Mouse (Mus musculus) kidney, adult 8-10 months (tissue): ENCODE measurements around the gene Smyd3.
A peak's percentile ranks its signal among the peaks of the same experiment; 100 is the strongest.

Experiments used
- DNase-seq, 2 experiments: peaks; one replicate each; pipeline ENCODE4 v3.0.0; 2022

The Smyd3 gene

DNA sequence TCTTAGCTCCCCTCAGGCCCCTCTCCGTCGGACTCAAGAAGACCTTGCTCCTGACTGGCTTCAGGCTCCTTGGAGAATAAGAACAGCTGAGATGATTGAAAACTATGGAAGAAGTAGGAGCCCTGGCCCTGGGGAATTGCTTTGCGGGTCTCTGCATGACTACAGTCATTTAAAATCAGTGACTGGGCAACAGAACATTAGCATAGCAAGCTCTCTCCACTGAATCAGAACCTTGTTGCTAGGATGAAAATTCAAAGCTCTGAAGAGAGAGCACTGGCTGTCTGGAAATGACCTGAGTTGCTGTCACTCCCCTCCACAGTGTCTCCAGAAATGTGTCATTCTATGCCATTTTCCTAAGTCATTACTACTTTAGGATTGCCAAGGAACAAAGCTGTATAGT is 357.1 kb downstream of the Smyd3 start:
- DNase-seq: no peak

DNA sequence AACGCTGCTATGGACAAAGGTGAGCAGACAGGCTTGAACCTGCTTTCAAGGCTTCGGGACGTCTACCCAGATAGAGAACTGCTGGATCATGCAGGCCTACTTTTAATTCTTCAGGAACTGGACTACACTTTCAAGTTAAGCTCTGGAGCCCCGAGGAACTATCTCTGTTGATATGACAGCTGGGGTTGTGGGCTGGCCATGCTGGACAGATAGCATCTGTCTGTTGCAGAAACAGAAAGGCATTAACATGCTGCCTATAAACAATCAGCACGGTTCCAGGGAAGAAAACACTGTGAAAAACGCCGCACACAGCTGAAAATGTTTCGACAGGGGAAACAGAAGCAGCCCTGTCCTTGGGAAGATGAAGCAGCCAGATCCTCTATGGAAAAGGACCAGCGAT is 365.5 kb downstream of the Smyd3 start:
- DNase-seq: no peak

DNA sequence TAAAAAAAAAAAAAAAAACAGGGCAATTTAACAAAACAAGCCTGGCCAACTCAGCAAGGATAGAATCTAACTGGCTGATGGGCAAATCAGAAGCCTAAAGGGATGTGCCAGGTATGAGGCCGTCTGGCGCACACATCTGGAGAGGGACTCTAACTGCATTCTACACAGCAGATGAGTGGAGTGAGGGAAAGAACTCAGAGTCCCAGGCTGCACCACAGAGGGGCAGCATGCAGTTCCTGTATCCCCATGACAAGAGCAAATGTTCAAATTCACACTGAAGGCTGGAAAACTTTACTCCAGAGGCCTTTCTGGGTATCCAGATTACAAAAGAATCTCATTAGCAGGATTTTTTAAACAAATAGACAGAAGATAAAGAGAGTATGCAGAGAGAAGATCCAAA is 366.6 kb downstream of the Smyd3 start:
- no peak for DNase-seq

DNA sequence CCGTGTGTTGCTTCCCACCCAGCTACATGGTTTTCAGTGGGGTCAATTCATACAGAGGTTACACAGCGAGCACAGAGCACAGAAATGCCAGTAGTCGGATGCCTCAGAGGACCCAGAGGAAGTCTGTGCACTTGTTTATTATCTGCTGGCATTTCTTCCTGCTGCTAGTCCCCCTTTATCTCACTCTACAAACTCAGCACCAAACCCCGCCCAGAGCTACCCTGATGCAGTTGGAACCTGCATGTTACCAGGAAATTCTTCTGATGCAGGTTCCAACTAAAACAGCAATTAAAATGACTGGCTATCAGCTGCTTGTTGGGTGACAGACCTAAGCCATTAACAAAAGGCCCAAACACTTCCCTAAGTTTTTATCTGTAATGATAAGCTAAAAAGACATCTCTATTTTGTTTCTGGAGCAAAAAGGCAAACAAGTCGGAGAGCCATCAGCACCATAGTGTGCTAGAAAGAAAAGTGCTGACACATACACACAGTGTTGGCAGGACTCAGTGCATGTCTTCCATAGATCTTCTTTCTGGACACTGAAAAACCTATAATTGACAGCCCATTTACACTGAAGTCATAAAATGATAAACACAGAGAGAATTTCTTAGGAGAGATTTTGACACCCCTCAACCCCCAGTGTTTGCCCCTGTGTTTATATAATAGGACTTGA is 368.2 kb downstream of the Smyd3 start:
- DNase-seq: no peak

DNA sequence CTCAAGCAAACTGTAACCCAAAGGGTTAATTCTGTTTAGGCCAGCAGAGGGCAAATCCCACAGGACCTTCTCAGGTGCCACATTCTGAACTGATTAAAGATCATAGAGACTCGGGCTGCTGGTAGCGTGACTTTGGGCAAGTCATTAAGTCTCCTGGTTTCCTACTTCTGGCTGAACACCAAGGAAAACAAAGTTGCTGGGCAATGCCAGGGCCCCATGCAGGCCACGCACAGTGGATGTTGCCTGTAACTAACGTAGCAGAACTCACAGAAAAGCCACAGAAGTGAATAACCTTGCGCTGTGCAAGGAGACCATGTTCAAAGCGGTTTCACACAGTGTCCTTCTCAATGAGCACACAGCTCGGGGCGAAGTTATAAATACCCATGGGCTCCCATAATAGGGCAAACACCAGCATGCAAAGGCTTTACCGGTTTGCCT is 371.1 kb downstream of the Smyd3 start:
- peak; percentile 53 to 82 for DNase-seq

DNA sequence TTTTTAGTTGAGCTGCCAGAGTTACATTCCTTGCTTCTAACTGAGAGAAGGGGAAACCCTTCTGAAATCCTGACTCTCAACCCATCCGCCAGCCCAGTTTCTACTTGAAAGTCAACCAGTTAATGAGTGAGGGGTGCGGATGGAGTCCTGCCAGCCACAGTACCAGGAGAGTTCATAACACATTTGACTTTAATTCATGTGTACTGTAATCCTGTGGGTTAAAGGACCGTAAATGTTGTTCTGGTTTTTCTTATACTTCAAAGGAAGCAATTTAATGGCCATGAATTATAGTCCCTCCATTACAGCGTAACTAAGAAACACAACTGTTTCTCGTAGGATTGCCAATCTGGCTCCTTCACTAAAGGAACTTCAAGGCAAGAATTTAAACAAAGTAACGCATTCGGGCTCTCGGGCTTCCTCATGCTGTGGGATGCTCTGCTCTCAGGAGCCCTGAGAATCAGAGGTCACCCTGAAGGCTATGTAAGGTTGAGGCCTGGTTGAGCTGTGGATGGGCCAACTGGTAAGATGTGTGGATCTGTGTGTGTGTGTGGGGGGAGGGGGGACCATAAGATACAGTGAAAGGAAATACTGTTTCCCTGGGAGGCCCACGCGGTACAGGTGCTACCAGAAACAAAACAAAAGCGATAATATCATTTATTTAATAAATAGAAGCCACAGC is 374.5 kb downstream of the Smyd3 start:
- DNase-seq: no peak

DNA sequence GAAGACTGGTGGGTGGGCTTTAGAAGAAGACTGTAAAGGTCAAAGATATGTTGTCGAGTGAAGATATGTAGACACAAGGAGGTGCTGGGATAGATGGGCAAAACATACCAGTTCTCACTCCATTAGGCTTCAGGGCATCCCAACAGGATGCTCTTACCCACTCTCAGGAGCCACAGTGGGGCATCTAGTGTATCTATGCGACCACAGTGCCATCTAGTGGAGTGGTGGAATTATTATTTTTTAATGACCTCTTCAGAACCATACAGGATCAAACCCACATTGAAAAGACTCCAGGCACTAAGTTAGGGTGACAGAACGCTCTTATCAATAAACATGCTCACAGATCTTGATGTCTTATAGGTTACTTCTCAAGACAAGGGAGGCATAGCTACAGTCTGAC is 375.7 kb downstream of the Smyd3 start:
- DNase-seq: peak; percentile 39 to 44

DNA sequence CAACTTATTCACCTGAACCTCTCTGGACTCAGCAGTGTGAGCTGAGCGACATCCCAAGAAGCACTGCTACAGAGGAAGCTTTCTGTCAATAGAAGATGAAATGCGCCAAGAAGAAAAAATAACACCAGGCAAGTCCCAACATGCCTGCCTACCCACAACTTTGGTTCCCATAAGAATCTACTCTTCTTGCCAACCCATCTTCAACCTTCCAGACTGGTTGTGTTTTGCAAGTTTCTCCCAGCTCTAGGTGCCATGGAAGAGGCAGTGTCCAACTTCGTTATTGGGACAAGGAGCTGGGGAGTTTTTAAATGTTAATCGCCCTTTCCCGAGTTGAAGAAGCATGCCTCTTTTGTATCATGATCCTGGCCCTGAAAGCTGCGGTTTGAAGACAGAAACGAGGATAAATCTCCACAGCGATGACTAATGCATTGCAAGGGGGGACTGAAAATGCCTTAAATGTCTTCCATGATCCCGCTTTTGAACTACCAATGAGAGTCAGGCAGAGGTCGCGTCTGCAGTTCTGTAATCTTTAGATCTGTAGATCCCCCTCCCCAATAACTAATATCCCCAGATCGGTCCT is 376.7 kb downstream of the Smyd3 start:
- DNase-seq: no peak

DNA sequence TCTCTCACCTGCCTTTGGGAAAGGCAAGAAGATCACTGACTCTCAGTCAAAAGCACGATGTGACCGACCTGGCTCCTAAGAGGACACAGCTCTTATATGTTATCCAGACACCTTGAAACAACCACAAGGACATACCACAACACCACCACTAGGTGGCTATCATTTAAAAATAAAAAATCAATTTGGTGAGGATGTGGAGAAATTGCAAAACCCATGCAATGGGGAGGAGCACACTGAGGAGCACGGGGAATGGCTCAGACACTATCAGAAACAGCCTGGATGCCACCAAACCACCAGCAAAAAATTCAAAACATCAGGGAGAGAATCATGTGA is 380.7 kb downstream of the Smyd3 start:
- no peak for DNase-seq

DNA sequence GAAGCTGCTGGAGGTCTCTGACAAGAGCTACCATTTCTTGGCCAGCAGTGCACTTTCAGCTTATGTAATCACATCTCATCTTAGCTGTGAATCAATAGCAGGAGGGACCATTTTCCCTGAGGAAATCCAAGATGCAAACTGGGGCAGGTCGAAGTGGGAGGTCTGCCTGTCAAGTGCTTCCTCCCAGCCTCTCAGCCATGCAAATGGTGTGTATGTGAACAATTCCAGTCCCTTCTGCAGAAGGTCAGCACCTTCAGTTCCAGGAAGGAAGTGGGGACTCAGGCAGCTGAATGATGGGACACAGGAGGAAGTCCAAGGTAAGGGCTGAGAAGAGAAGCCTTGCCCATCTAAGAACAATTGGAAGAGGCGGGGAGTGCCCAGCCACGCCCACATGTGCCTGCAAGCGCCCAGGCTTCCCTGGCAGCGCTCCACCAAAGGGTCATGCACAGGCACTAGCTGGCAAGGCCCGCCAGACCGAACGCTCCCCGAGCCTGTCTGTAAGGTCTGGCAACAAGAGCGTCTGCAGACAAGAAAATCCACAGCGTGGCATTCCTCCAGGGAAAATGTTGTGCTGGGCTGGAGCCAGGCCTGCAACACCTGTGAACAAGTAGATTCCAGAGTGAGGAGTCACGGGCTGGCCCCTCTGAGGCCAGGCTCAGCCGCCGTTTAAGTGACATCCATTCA is 381.2 kb downstream of the Smyd3 start:
- DNase-seq: peak; percentile 70 to 75

DNA sequence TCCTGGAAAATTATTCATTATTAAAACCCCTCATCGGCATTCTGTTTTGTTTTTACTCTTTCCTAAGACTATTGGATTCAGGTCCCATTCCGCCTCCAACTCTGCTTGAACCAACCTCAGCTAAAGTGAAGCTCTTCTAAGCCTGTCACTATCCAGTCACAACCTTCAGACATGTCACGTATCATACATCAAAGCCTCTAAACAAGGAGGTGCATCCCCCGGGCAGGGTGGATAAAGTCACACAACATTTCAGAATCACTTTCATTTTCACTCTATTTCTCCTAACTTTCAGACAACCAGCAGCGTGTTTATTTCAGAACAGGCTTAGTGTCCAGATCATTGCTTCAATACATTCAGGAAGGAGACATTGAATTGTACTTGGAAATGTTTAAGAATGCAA is 387.8 kb downstream of the Smyd3 start:
- DNase-seq: no peak

DNA sequence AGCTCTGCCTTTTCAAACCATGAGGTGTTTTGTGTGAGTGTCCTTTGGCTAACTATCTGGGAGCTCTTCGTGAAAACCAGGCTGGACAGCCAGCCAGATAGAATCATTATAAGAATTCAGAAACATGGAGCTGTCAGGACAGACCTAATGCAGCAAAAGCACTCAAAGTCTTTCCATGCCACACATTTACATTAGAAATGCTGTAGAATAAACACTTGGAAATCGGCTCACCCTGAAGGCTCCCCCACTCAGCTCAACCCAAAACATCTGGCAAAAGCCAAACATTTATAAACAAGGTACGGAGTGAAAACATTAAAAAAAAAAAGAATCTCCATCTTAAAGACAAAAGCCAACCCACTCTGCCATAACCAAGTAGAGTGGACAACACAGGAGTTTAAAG is 391.6 kb downstream of the Smyd3 start:
- DNase-seq: no peak

DNA sequence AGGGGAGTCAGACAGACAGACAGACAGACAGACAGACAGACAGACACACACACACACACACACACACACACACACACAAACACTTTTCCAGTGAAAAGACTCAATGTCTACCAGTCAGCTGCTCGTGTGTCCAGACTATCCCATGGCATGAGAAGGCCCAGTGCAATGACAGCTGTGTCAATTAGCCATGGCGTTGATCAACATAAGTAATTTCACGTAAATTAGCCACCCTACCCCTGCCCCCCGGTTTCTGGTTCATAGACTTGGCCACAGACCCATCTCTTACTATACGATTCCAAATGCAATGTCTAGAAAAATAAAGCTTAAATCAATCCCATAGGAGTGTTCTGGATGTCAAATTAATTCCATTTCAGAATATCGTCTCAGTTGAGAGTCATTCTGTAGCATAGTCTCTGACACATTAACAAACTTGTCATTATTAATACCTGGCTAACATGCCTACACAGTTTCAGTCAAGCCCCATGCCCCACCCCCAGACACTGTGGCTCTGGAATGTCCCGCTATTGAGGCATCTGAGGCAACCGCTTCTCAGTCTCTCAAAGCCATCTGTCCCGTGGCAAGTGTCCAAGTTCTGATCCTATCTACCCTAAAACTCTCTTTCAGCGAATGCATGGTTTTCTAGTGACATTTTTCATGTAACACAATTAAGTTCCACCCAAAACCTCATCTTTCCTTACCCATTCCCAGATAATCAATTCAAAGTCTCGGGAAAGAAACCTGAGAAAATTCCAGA is 395.2 kb downstream of the Smyd3 start:
- no peak for DNase-seq

DNA sequence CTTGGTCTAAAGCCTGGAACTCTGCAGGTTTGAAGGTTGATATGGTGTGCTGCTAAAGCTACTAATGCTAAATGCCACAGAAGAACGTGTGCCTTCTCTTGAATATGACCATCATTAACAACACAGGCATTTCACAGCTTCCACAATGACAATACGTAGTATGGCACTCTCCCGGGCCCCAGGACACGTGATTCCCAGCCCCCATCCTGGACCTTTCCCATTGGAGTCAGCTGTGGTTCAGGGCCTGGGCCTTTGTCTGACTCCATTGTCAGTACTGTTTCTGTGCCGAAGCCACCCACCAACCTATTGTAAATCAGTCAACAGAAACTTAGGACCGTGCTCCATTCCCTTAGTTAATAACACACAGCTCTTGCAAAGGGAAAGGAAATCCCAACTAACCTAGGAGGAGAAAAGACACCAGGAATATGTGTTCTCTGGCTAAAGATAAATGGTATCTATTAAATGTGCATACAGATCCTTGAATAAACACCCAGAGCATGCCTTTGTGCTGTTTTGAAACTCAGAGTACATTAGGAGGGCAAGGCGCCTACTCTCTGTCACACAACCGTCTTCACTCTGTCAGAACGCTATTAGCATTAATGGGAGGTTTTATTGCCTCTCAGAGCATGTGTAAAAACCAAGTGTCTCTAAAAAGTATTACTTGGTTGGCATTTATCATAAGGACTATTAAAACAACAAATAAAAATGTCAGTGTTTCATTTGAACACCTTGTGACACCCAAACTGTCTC is 397.4 kb downstream of the Smyd3 start:
- DNase-seq: no peak

DNA sequence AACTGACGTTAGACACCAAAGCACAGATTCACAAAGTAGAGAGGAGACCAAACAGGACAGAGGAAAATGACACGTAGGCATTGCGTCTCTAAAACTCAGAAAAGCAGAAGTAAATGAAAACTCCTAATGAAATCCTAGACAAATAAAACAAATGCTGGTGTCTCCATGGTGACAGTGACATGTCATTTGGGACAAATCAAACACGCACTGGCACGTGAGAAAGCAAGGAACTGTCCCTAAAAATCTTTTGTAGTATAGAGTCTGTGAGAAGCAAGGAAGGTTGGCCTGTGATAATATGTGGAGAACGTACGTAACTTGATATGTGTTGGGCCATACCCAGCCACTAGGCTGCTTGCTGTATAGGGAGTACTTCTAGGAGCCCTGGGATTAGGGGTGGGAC is 399.2 kb downstream of the Smyd3 start:
- no peak for DNase-seq

DNA sequence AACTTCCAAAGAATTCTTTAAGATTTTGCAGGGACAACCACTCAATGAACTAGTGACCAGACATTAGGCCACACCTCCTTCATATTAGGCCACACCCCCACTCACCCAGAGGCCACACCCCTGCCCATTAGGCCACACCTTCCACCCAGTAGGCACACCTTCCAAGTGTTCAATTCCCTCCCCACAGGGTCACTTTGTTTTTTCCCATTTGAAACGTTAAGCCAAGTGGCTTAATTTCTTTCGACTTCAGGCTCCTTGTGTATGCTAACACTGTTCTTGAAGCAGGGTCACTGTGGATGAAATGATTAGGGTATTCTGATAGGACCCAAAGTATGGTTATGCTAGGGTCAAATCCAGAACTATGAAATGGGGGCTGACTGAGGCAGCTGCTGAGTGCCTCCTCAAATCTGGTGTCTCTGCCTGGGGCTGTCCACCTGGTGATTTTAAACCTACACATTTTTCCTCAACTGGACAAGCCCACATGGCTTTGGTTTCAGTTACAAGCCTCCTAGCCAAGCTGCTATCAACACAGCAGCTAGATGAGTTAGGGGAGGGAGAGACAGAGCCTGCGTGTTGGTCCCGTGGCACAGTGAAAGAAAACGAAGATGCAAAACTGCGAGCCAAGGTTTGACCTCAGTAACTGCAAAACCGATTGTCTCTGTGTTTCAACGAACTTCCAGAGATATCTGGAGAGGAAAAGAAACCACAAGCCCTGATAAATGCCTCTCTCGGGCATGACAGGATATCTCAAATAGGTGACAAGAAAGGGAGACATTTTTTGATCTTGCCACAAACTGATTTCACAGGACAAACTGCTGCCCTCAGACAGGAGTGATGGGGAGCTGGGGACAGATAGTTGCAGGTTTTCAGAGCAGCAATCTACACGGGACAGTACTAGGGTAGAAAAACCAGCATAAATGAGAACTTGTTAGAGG is 400.8 kb downstream of the Smyd3 start:
- DNase-seq: no peak

DNA sequence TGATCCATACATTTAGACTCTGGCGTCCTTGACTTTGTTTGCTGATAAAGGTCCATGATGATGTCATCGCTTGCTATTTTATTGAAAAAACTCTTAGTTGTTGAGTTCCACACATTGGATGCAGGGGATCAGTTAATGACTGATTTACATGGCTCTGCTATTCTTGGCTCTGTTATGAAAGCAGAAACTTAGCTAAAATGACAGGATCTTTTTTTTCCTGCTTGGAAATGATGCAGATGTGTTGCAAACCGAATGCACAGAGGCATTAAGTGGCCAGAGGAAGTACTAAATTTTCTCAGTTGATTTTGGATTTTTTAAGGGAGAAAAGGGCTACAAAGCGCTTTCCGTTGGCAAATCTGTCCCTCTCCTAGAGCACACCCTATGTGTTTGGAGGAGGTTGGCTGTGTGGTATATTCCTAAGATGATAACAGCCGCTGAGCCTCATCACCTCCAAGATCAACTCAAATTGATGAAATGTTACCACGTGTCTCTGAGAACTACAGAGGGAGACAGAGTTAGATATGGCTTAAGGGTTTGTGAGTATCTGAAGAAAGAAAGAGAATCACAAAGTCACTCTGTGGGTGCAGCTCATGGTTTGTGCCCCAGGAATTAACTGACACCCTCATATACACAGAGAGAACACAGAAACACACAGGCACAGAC is 402.9 kb downstream of the Smyd3 start:
- peak in 1 of 2 experiments; percentile 12 for DNase-seq

DNA sequence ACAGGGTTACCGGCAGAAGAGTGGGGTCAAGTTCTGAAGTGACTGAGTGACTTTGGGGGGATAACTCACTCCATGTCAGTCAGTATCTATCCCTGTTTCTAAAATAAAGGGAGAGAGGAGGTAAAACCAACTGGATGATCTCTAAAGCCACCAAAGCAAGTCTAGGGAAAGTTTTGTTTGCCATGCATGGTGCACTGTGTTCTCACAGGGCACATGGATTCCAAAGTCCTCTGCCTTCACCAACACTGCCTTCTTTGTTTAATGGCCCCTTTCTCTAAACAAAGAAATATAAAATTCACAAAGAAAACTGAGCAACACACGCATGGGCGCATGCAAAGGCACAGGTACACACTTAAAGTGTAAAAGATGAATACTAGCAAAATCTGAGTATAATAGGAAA is 403.5 kb downstream of the Smyd3 start:
- no peak for DNase-seq

DNA sequence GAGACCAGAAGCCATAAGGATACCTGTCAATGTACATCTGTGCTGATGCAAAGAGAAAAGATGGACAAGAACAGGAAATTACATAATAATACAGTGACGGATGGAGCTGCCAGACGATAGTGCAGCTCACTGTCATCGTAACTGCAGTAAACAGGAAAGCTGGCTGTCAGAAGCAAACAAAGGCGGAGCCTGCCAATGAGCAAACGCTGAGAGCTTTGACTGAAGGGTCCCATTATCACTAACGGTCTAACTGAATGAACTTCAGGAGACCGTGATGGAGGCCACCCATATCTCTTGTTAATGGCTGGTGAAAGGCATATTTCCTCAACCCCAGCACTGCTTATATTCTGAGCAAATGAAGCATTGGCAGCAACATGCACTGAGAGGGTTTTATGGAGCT is 409.1 kb downstream of the Smyd3 start:
- DNase-seq: no peak

DNA sequence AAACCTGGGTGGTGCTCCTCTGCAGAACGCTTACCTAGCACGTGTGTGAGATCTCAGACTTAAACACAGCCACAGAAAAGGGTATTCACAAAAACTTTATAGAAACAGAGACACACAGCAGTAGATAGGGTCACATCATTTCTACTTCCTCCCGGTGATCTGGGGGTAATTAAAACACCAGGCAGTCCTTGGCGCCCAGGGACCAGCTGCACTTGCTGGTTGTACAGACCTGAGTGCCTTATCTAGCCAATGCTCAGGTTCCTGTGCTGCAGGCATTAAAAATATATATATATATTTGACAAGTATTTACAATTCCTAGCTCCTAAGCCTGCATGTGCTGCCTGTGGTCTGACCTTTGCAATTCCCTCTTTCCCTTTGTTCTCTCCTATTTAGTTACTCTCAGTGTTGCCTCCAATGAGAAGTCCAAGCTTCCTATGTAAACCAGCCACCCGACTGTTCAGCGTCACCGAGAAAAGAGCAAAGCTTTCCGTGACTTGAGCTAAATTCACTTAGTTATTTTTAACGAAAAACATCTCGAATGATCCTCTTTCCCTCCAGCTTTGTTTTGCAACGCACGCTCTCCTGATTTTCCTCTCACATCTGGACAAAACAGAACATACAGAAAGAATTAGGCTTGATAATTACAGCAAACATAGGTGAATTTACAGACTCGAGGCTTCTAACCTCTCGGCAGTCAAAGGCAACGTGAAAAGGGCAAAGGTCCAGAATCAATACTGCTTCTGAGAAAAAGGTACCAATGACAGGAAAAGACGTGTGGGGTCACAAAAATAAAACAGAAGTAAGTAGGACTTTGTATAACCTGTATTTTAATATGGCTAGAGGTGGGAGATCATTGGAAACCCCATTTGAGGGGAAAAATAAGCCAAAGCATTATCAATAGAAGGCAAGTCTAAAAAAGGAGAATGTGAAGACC is 409.8 kb downstream of the Smyd3 start:
- DNase-seq: no peak
